Mouse (Mus musculus): ENCODE data around the gene Ranbp1. TPM values are rescaled to one million over a fixed set of nuclear protein-coding genes. Genes with fewer than 3 reads are reported as not detected.
"Not testable (repeated sequence)": the region's sequence is repeated elsewhere in the genome, so short reads cannot be mapped to it uniquely, and the experiment has no call there.

Ranbp1 gene
- total RNA-seq, 2 experiments from 2014 or later = 92.2 to 97.2 TPM

DNA sequence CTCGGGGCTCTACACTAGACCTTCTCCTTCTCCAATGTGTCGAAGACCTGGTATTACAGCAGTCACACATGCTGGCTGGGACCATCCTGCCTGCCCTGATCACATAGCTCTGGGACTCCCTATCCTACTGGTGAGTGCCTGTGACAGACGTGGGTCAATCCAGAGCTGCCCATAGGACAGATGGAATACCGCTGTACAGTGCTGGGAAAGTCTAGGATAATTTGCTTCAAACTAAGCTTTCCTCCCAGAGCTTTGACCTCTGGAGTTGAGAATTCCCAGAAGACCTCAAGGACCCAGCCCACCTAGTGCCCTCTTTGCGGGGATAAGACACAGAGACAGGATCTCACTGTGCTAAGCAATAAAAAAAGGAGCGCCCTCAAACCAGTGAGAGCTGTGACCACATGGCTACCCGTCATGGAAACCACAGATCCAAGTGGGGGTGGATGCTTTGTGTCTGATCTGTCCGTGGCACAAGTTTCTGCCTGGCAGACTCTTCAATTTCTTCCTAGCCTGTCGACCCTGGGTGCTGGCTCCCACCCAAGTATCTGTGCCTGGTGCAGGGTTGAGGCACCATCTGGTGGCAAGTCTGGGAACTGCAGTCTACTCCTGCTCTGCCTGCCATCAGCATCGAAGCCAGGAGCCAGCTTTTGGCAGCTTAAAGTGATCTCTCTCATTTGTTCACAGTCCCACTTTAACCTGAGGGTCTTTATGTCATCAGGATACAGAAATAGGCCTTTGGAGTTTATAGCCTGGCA lies 36.9 kb downstream of the Ranbp1 start:
- peak; percentile 93 to 100 for DNase-seq (ENCODE audit: extremely low spot score in 1 of 2, low spot score in 1 of 2)

DNA sequence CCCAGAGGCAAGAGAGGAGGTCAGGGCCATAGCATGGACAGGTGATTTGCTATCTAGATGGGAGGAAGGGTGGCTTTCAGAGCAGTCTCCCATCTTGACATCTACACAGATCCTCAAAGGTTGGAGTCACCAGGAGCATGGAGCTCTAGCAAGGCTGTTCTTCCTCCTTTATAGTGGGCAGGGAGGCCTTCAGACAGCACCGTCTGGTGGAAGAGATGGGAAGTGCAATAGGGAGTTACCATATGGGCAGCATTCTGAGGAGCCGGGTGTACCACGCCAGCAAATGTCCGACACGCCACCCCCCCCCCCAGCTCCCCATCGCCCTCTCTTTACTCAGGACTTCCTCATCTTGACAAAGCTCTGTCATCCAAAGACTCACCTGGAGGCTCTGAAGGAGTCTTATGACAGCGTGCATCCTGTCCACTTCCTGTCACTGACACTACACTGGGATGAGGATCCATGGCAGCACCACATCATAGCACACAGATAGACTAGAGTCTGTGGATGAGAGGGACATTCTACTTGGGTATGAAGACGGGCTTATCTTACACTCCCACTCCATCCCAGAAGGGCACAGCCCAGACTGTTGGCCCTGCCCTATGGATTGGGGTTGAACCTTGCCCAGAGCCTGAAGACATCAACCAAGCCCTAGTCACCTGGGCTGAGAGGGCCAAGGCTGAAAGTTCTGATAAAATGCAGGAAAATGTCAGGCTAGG lies 37.7 kb downstream of the Ranbp1 start:
- peak in 1 of 2 experiments; percentile 87 for DNase-seq (ENCODE audit: extremely low spot score in 1 of 2, low spot score in 1 of 2)

DNA sequence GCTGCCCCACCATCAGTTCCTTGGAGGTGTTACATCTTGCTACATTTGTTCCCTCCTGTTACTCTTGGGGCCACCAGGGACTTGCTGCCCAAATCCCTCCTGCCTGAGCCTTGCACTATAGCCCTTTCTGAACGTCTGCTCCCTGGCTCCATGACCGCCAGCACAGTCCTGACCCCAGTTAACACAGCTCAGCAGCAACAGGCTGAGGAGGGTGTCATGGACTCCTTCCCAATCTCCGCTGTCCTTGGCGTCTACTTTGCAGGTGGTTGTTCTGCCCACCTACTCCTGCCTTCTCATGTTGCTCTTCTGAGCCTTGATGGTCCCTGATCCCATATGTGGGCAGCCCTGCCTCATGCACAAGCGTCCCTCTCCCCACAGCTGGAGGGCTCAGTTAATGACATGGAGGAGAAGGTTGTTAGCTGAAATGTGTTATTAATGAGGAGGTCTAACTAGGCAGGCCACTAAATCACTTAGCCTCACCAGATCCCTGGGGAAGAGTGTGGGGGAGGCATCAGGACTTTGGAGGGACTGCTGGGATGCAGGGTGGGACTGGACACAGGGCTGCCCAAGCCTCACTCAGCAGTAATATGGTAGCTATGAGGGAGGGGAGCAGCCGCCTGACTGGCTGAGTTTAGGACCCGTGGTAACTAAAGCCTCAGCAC lies 45.0 kb downstream of the Ranbp1 start:
- DNase-seq (ENCODE audit: extremely low spot score in 1 of 2, low spot score in 1 of 2) = no peak

DNA sequence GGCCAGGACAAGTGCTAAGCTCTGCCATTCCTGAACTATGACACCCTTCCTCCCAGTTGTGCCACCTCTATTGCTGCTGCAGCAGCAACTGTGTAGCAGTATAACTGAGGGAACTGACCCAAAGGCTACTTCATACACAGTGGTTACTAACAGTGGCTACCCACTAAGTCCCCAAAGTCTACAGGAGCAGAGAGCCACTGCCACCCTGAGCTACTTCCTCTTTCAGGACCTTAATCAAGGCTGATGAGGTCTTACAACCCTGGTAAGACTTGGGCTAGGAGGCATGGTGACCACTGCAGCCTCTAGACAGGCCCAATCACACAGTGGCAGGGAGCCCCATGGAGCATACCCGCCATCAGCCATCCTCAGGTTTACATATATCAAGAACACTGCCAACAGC lies 46.5 kb downstream of the Ranbp1 start:
- DNase-seq (ENCODE audit: extremely low spot score in 1 of 2, low spot score in 1 of 2) = no peak

DNA sequence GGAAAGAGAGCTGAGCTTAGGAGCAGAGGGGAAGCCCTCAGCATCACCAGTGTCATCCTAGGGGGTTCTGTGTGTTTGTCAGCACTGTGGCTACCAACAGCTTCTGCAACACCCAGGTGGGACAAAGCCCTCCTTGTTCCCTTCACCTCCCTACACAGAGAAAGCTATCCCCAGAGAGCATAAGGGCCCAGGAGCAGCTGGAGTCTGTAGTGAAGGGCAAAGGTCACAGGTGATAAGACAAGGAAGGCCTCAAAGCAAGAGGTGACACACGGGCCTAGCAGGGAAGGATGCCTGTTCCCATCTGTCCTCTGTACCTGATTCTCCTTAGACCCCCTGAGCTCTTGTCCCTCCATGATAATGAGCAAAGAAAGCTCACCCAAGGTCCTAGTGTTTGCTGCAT lies 46.9 kb downstream of the Ranbp1 start:
- no peak for DNase-seq (ENCODE audit: extremely low spot score in 1 of 2, low spot score in 1 of 2)

DNA sequence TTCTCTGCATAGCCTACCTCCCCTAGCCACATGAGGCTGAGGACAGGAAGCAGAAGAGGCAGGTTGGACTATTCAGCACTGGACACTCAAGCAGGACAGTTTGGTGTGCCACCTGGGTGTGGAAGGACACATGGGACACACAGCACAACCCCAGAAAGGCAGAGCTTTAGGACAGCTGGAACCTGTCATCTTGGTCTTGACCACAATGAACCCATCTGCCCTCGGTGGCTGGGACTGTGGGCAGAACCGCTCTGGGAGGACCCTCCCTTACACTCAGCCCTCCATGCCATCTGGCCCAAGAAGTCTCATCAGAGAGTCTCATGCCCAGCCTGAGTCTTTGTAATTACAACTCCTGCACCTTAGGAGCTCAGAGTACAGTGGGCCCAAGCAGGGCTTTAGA lies 48.5 kb downstream of the Ranbp1 start:
- DNase-seq (ENCODE audit: extremely low spot score in 1 of 2, low spot score in 1 of 2) = no peak

DNA sequence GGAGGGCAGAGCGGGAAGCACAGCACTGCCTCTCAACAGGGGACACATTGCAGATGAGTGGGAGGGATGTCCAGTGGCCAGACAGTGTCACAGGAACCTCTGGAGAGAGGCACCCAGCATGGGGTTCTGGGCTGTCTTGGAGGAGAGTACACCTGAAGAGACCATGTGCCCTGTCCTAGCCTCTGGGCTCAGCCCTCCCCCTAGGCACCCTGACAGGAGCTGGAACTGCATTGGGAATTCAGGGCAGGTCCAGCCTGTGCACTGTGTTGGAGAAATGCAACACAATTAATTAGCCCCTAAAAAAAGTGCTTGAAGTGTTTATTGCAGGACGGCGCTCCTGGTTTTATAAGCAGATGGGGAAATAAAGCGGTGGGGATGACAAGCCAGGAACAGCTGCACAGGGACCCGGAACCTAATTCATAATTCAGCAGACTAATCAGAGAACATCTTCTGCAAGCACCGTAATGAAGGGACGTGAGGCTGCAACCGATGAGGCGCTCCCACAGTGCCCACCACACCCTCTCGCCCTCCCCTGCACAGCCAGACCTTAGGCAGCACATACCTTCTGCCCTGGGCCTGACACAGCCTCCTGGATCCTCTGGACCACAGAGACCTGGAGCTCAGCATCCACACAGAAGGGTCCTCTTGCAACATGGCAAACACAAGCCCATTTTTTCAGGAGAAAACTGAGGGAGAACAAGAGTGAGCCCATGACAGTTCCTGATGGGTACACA lies 50.0 kb downstream of the Ranbp1 start:
- DNase-seq (ENCODE audit: extremely low spot score in 1 of 2, low spot score in 1 of 2) = no peak

DNA sequence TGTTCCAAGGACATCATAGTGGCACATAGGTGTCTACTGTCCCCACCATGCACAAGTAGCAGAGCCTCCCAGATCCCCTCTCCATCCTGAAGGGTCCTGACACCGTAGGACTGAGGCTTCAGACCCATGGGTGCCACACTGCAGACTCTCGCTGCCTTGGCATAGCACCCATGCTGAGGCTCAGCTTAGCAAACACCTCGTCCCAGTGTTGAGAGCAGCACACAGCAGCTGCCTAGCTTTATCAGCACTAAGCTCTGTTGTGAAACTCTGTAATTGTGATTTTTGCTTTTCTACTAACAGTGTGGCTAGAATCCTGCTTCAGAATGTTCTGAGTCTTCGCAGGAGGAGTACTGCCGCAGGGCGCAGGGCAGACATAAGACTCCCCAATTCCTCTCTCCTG lies 50.7 kb downstream of the Ranbp1 start:
- DNase-seq (ENCODE audit: extremely low spot score in 1 of 2, low spot score in 1 of 2) = no peak

DNA sequence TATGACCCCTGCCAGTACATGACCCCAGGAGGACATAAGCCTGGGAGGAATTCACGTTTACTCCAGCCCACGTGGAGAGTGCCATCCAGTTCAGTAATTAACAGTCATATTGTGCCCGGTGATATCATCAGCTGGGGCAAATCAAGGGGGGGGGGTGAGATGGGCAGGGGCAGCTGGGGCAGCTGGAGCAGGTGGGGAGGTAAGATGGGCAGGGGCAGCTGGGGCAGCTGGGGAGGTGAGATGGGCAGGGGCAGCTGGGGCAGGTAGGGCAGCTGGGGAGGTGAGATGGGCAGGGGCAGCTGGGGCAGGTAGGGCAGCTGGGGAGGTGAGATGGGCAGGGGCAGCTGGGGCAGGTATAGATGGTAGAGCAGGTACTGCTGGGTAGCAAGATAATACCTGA lies 53.0 kb downstream of the Ranbp1 start:
- DNase-seq (ENCODE audit: extremely low spot score in 1 of 2, low spot score in 1 of 2) = not testable (repeated sequence)

DNA sequence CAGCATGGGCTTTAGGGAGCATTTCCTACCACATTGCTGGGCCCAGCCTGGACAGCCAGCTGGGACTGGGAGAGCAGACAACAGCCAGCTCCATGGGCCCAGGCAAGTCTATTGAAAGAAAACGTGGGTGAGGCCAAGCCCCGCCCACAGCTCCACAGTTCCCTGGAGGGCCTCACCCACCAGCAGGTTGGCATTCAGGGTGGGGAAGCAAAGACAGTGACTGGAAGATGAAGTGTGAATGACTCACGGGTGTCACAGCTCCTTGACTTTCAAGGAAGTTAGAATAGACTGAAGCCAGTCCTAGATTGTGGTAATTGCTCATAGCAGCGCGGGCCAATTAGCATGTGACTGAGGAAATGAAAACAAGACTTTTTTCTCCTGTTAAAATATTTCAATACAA lies 53.5 kb downstream of the Ranbp1 start:
- peak in 1 of 2 experiments; percentile 20 for DNase-seq (ENCODE audit: extremely low spot score in 1 of 2, low spot score in 1 of 2)

DNA sequence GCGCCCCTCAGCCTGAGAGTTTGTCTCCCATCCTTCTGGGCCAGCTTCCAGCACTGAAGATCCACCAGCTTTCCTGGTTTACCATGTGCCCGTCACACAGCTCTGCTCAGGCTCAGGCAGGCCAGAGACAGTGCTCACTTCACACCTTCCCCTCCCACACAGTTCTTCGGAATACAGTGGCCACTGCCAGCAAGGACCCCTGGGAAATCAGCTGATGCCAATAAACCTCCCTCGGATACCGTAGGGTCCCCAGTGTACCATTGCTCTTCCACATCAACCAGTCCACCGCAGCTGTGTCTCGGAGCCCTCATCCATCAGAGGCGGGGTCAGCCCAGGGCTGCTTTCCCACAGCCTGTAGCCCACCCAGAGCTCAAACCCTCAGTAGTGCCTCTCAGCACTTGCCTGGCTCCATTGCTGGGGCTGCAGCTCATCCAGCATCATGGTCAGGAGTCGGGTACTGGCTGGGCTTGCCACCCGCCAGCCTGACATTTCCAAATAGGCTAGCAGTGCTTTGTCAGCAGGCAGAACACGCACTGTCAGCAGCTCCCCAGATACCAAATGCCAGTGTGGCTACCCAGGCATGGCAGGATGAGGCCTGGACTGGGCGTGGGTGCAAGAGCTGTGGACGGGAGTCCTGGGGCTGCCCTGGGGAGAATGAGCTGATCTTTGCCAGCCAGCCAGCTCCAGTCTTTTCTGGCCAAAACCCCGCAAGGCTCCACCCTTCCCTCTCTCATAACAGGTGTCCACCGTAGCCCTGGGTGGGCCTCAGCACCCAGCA lies 54.1 kb downstream of the Ranbp1 start:
- peak in 1 of 2 experiments; percentile 17 for DNase-seq (ENCODE audit: extremely low spot score in 1 of 2, low spot score in 1 of 2)

DNA sequence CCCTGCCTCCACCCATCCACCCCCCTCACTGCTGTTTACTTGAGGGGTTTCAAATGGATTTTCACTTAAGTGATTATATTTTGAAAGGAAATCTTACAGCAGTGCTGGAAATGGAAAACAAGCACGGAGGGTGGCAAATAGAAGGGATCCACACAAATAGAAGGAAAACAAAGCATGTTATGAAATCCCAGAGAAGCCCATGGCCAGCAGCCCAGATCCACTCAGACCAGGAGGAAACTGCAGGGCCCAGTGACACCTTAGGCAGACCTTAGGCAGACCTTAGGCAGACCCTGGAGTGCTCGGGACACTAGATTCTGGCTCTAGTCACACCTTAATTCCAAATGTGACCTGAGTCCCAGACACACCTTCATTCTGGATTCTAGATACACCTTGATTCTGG lies 57.5 kb downstream of the Ranbp1 start:
- DNase-seq (ENCODE audit: extremely low spot score in 1 of 2, low spot score in 1 of 2) = no peak

Small RNAs within 50 kb of the gene (microRNA-seq; reads per million reads assigned to microRNA genes)
- 0 reads per million in 2 experiments for gene Gm24572
- 287 to 360 reads per million in 2 experiments for gene Mir1306

Other genes starting within 250 kb of the Ranbp1 start
- gene Dgcr6, start 195.9 kb downstream of the Ranbp1 start, total RNA-seq (2021) = 10 to 100 TPM; 76.0 to 85.6 TPM
- gene Prodh, start 158.5 kb downstream of the Ranbp1 start, total RNA-seq (2021) = 10 to 100 TPM; 37.2 to 38.6 TPM
- gene Rtn4r, start 121.1 kb downstream of the Ranbp1 start, total RNA-seq (2021) = 100 to 1,000 TPM; 102 to 111 TPM
- gene Ccdc188, start 30.9 kb downstream of the Ranbp1 start, total RNA-seq (2021) = not detected
- gene Zdhhc8, start 13.6 kb downstream of the Ranbp1 start, total RNA-seq (2021) = 10 to 100 TPM; 77.0 to 95.9 TPM
- 10 to 100 TPM; 46.4 to 57.9 TPM for gene Trmt2a, start 53 bp downstream of the Ranbp1 start, total RNA-seq (2021)
- gene Gm49776, start 9.6 kb upstream of the Ranbp1 start, total RNA-seq (2021) = under 1 TPM in 1 of 2 experiments, not detected in 1; 0.79 TPM
- gene Dgcr8, start 40.5 kb upstream of the Ranbp1 start, total RNA-seq (2021) = 10 to 100 TPM; 38.6 to 40.3 TPM
- gene Tango2, start 99.4 kb upstream of the Ranbp1 start, total RNA-seq (2021) = 100 to 1,000 TPM; 115 to 121 TPM
- 10 to 100 TPM; 39.5 to 45.7 TPM for gene Arvcf, start 99.5 kb upstream of the Ranbp1 start, total RNA-seq (2021)
- 10 to 100 TPM; 19.1 to 21.8 TPM for gene Txnrd2, start 177.7 kb upstream of the Ranbp1 start, total RNA-seq (2021)
- 10 to 100 TPM; 71.8 to 81.3 TPM for gene Comt, start 178.1 kb upstream of the Ranbp1 start, total RNA-seq (2021)
- 1 to 10 TPM; 6.5 to 7.1 TPM for gene Gnb1l, start 250.0 kb upstream of the Ranbp1 start, total RNA-seq (2021)

All from layer of hippocampus, postnatal 25 days (tissue).